Mouse (Mus musculus): ENCODE measurements around the gene Dgki. TPM values are rescaled to one million over a fixed set of nuclear protein-coding genes. Genes with fewer than 3 reads are reported as not detected.

The Dgki gene
- polyA plus RNA-seq, 1 experiment = 2.0 TPM

DNA sequence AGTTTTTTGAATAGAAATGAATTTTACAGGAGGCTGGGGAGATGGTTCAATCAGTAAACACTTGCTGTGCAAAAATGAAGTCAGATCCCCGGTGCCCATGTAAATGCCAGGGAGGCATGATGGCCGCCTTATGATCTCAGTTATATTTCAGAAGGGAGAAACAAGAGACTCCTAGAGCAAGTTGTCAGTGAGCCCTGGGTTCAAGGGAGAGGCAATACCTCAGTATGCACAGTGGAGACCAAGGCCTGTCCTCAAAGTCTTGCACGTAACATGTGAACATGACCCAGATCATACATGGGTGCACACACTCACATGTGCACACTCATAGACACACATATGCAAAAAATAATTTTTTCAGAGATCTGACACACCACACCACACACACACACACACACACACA, 9.3 kb downstream of the Dgki start:
- Histone ChIP-seq H3K4me1 (ENCODE audit: control insufficient read depth, insufficient read depth, low read length) (no peaks in the 10 kb centered on the region), H3K9ac (ENCODE audit: low read depth, poor library complexity, severe bottlenecking) (no peak overlapping the region), H3K36me3 (ENCODE audit: control insufficient read depth, insufficient read depth, low read length, poor library complexity, severe bottlenecking) (no peaks in the 10 kb centered on the region), H3K27ac (ENCODE audit: insufficient read depth, low read length) (no peak overlapping the region), H3K9me3 (replicated peaks; ENCODE audit: control insufficient read depth, insufficient read depth, low read length, poor library complexity, severe bottlenecking) (no peaks in the 10 kb centered on the region), H3K4me3 (ENCODE audit: low read depth, low read length) (no peak overlapping the region), H3K27me3 (ENCODE audit: control insufficient read depth, insufficient read depth, low read length, poor library complexity, severe bottlenecking) (no peaks in the 10 kb centered on the region)
- TF ChIP-seq CTCF (IDR thresholded peaks at IDR 0.05; ENCODE audit: low read depth, low read length) (no peak), EP300 (IDR thresholded peaks at IDR 0.05; ENCODE audit: insufficient read depth, low read depth, low read length) (no peak)

DNA sequence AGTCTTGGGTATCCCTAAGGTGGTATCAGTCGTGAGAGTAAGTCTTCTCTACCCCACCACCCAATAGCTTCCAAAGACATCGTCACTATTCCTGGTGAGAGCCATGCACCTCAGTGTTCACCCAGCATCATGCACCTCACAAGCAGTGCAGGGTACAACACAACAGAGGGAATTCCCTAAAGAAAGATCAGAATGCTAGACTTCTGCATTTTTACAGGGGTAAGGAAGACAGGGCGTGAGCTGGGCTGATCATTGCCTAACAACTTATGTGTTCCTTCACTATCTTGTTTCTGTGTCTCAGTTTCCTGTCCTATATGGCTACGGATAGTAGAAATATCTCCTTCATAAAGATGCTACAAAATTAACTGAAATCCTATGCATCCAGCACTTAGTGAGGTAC, 13.8 kb downstream of the Dgki start:
- no peak for TF ChIP-seq CTCF (IDR thresholded peaks at IDR 0.05; ENCODE audit: low read depth, low read length)
- no peak for TF ChIP-seq POLR2A (IDR thresholded peaks at IDR 0.05; ENCODE audit: insufficient read depth, low read length)
- no peak for TF ChIP-seq EP300 (IDR thresholded peaks at IDR 0.05; ENCODE audit: insufficient read depth, low read depth, low read length)
- Histone ChIP-seq H3K36me3 (ENCODE audit: control insufficient read depth, insufficient read depth, low read length, poor library complexity, severe bottlenecking) (no peaks in the 10 kb centered on the region), H3K9ac (ENCODE audit: low read depth, poor library complexity, severe bottlenecking) (no peak overlapping the region), H3K9me3 (replicated peaks; ENCODE audit: control insufficient read depth, insufficient read depth, low read length, poor library complexity, severe bottlenecking) (no peaks in the 10 kb centered on the region), H3K4me1 (ENCODE audit: control insufficient read depth, insufficient read depth, low read length) (no peaks in the 10 kb centered on the region), H3K27me3 (ENCODE audit: control insufficient read depth, insufficient read depth, low read length, poor library complexity, severe bottlenecking) (no peaks in the 10 kb centered on the region), H3K27ac (ENCODE audit: insufficient read depth, low read length) (no peak overlapping the region), H3K4me3 (ENCODE audit: low read depth, low read length) (no peak overlapping the region)

DNA sequence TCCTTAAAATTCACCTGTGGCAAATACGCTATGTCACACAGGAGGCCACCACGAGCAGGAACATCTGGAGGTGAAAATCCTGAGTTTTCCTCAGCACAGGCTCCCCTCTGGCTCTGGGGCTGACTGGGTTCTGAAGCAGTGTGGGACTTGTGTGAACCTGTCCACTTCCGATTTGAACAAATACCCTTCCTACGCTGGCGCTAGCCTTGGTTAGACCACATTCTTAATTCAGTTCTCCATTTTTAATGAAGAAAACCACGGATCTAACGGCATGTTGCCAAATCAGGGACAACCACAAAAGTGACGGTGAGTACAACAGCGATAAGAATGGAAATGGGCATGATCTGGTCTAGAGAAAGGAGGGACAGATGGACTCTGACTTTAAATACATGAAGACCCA, 15.1 kb downstream of the Dgki start:
- no peak for TF ChIP-seq POLR2A (IDR thresholded peaks at IDR 0.05; ENCODE audit: insufficient read depth, low read length)
- no peak for TF ChIP-seq CTCF (IDR thresholded peaks at IDR 0.05; ENCODE audit: low read depth, low read length)
- TF ChIP-seq EP300 (IDR thresholded peaks at IDR 0.05; ENCODE audit: insufficient read depth, low read depth, low read length) = no peak
- H3K9ac ChIP-seq (ENCODE audit: low read depth, poor library complexity, severe bottlenecking) = no peak overlapping the region
- H3K27me3 ChIP-seq (ENCODE audit: control insufficient read depth, insufficient read depth, low read length, poor library complexity, severe bottlenecking) = no peaks in the 10 kb centered on the region
- H3K4me1 ChIP-seq (ENCODE audit: control insufficient read depth, insufficient read depth, low read length) = no peaks in the 10 kb centered on the region
- no peaks in the 10 kb centered on the region for H3K9me3 ChIP-seq (replicated peaks; ENCODE audit: control insufficient read depth, insufficient read depth, low read length, poor library complexity, severe bottlenecking)
- H3K4me3 ChIP-seq (ENCODE audit: low read depth, low read length) = no peak overlapping the region
- H3K27ac ChIP-seq (ENCODE audit: insufficient read depth, low read length) = no peak overlapping the region
- no peaks in the 10 kb centered on the region for H3K36me3 ChIP-seq (ENCODE audit: control insufficient read depth, insufficient read depth, low read length, poor library complexity, severe bottlenecking)

DNA sequence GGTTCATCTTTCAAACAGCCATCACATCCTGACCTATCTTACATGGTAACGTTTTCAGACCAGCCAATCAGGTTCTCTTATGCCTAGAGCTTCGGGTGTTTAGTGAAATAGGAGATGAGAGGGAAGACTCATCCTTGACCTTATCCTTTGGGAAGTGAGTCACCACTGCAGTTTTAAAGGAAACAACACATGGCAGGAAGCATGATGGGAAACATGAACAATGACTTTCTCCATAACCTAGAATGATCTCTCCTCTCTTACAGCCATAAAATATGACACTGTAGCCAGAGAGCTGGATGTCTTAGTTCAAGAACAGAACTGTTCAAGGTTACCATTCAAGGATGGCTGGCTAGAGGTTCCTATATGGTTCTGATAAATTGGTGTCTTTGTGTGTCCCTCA, 16.6 kb downstream of the Dgki start:
- Histone ChIP-seq H3K4me1 (ENCODE audit: control insufficient read depth, insufficient read depth, low read length) (no peaks in the 10 kb centered on the region), H3K9me3 (replicated peaks; ENCODE audit: control insufficient read depth, insufficient read depth, low read length, poor library complexity, severe bottlenecking) (no peaks in the 10 kb centered on the region), H3K27ac (ENCODE audit: insufficient read depth, low read length) (no peak overlapping the region), H3K36me3 (ENCODE audit: control insufficient read depth, insufficient read depth, low read length, poor library complexity, severe bottlenecking) (no peaks in the 10 kb centered on the region), H3K4me3 (ENCODE audit: low read depth, low read length) (no peak overlapping the region), H3K9ac (ENCODE audit: low read depth, poor library complexity, severe bottlenecking) (no peak overlapping the region), H3K27me3 (ENCODE audit: control insufficient read depth, insufficient read depth, low read length, poor library complexity, severe bottlenecking) (no peaks in the 10 kb centered on the region)
- TF ChIP-seq CTCF (IDR thresholded peaks at IDR 0.05; ENCODE audit: low read depth, low read length) (no peak), POLR2A (IDR thresholded peaks at IDR 0.05; ENCODE audit: insufficient read depth, low read length) (no peak), EP300 (IDR thresholded peaks at IDR 0.05; ENCODE audit: insufficient read depth, low read depth, low read length) (no peak)

DNA sequence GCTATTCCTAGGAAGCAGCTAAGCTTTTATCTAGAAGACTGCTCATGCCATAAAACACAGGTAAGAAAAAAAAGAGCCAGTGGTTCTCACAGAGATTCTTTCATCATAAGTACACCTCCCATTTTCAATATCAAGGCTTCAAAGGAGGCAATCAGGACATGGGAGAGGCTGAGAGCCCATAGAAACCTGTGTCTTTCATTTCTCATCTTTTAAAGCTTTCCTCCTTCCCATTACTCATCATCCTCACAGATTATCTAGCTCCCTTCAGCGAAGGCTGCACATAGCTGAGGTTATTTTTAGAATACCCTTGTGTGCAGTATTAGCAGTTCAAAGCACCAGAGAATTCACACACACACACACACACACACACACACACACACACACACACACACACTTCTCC, 17.3 kb downstream of the Dgki start:
- no peaks in the 10 kb centered on the region for H3K9me3 ChIP-seq (replicated peaks; ENCODE audit: control insufficient read depth, insufficient read depth, low read length, poor library complexity, severe bottlenecking)
- TF ChIP-seq CTCF (IDR thresholded peaks at IDR 0.05; ENCODE audit: low read depth, low read length) (no peak), EP300 (IDR thresholded peaks at IDR 0.05; ENCODE audit: insufficient read depth, low read depth, low read length) (no peak), POLR2A (IDR thresholded peaks at IDR 0.05; ENCODE audit: insufficient read depth, low read length) (no peak)

DNA sequence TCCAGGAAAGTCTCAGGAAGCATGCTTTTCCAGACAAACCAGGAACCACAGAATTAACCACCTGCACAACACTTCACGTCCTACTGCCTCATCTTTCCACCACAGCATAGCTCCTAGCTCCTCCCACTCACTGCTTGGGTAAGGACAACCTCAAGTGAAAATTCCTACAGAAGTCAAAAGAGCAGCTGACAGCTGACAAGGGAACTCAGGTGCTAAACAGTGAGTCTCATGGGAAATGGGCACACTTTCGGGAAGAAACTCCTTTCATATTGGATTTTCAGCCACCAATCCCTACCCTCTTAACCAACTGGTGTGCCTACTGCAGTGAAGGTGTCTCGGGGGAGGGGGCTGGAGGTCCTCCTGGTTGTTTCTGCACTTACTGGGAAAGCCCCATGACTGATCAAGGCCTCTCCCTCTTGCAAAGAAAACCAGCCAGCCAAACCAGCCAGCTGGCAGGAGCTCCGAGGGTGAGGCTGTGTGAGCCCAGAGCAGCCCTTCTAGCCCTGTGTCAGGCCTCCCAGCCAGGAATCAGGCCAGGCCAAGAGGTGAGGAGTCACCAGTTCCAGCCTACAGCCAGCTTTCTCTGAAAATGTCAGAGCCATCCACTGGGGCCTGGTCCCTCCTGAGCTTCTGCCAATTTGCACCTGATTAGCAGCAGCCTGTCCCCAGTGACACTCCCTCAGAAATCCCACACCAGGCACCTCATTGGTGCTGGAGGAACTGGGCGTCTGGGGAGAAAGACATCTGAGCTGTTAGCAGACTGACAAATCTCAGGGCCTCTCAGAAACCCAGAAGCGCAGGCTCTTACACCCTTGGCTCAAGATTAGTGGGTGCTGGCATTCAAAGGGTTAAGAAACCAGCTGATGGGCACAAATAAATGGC, 22.9 kb downstream of the Dgki start:
- no peak for TF ChIP-seq CTCF (IDR thresholded peaks at IDR 0.05; ENCODE audit: low read depth, low read length)
- no peak for TF ChIP-seq POLR2A (IDR thresholded peaks at IDR 0.05; ENCODE audit: insufficient read depth, low read length)
- no peak for TF ChIP-seq EP300 (IDR thresholded peaks at IDR 0.05; ENCODE audit: insufficient read depth, low read depth, low read length)
- Histone ChIP-seq H3K27ac (ENCODE audit: insufficient read depth, low read length) (no peak overlapping the region), H3K36me3 (ENCODE audit: control insufficient read depth, insufficient read depth, low read length, poor library complexity, severe bottlenecking) (no peaks in the 10 kb centered on the region), H3K4me3 (ENCODE audit: low read depth, low read length) (no peak overlapping the region), H3K9me3 (replicated peaks; ENCODE audit: control insufficient read depth, insufficient read depth, low read length, poor library complexity, severe bottlenecking) (no peaks in the 10 kb centered on the region), H3K27me3 (ENCODE audit: control insufficient read depth, insufficient read depth, low read length, poor library complexity, severe bottlenecking) (no peaks in the 10 kb centered on the region), H3K4me1 (ENCODE audit: control insufficient read depth, insufficient read depth, low read length) (no peaks in the 10 kb centered on the region), H3K9ac (ENCODE audit: low read depth, poor library complexity, severe bottlenecking) (no peak overlapping the region)

More for the DNA sequence above, 17.3 kb downstream of the Dgki start:
- Histone ChIP-seq H3K36me3 (ENCODE audit: control insufficient read depth, insufficient read depth, low read length, poor library complexity, severe bottlenecking) (no peaks in the 10 kb centered on the region), H3K9ac (ENCODE audit: low read depth, poor library complexity, severe bottlenecking) (no peak overlapping the region), H3K4me1 (ENCODE audit: control insufficient read depth, insufficient read depth, low read length) (no peaks in the 10 kb centered on the region), H3K27ac (ENCODE audit: insufficient read depth, low read length) (no peak overlapping the region), H3K27me3 (ENCODE audit: control insufficient read depth, insufficient read depth, low read length, poor library complexity, severe bottlenecking) (no peaks in the 10 kb centered on the region), H3K4me3 (ENCODE audit: low read depth, low read length) (no peak overlapping the region)
